Comparison of ENCODE assay signal across 10 mouse cellular contexts in genomic region chr8:79612965-79613364, GRCm38 (mm10). TPM values are rescaled to one million over a fixed set of nuclear protein-coding genes. Genes with fewer than 3 reads are reported as not detected.
DNase-seq lines count a peak whose midpoint lies in the region; ATAC-seq and TF ChIP-seq lines count a peak whose summit lies in the region.
"Had no signal": no experiment of that assay in that cellular context is flagged by ENCODE, and none has a peak within 500 bp of the region (broad histone marks: within the 10 kb centered on the region; RNA-seq: fewer than 3 reads in every experiment).

No protein-coding gene starts in this region.

- H3K4me1 ChIP-seq in heart, embryonic 14.5 days (ENCODE audit: control insufficient read depth in 2 of 2, insufficient read depth in 2 of 2, low read length in 2 of 2), result peaks cover 10 to 28% of the 10 kb centered on the region in 2 experiments
- no peaks in the 10 kb centered on the region for H3K4me1 ChIP-seq in hindbrain, postnatal 0 days (ENCODE audit: insufficient read depth, low read length)

- H3K27me3 ChIP-seq in heart, embryonic 14.5 days (ENCODE audit: control insufficient read depth, insufficient read depth, low read length), result no peaks in the 10 kb centered on the region
- no peaks in the 10 kb centered on the region for H3K27me3 ChIP-seq in hindbrain, postnatal 0 days (ENCODE audit: insufficient read depth, low read length)

- no peak overlapping the region for H3K4me3 ChIP-seq in heart, embryonic 14.5 days (ENCODE audit: control insufficient read depth in 1 of 2, insufficient read depth in 1 of 2, low read depth in 1 of 2, low read length in 2 of 2)
- no peak overlapping the region for H3K4me3 ChIP-seq in hindbrain, postnatal 0 days (ENCODE audit: low read length)

- H3K27ac ChIP-seq in heart, embryonic 14.5 days (replicated peaks in 1 of 2; ENCODE audit: control insufficient read depth in 1 of 2, insufficient read depth in 1 of 2, low read depth in 2 of 2, low read length in 2 of 2), result peak overlapping the region; percentile 84 to 89
- H3K27ac ChIP-seq in hindbrain, postnatal 0 days, result no peak overlapping the region

- no peak overlapping the region; the same call in 1 of the 2 replicates for H3K9ac ChIP-seq in heart, embryonic 14.5 days (ENCODE audit: low read length)
- no peak overlapping the region for H3K9ac ChIP-seq in hindbrain, postnatal 0 days (replicated peaks; ENCODE audit: low read length)

- peak overlapping the region; percentile 15; the same call in 1 of the 2 replicates for H3K4me2 ChIP-seq in heart, embryonic 14.5 days (ENCODE audit: low read length)
- no peak overlapping the region for H3K4me2 ChIP-seq in hindbrain, postnatal 0 days (ENCODE audit: low read depth, low read length)

- no peaks in the 10 kb centered on the region for H3K36me3 ChIP-seq in heart, embryonic 14.5 days (ENCODE audit: control insufficient read depth, insufficient read depth, low read length)
- no peaks in the 10 kb centered on the region for H3K36me3 ChIP-seq in hindbrain, postnatal 0 days (ENCODE audit: insufficient read depth, low read length)

- no peaks in the 10 kb centered on the region for H3K9me3 ChIP-seq in heart, embryonic 14.5 days (ENCODE audit: control insufficient read depth, low read length)
- no peaks in the 10 kb centered on the region for H3K9me3 ChIP-seq in hindbrain, postnatal 0 days (ENCODE audit: low read length)

- ATAC-seq in heart, embryonic 14.5 days (ENCODE audit: insufficient number of reproducible peaks, insufficient read depth, low FRiP score, low read depth), result peak; percentile 75
- ATAC-seq in megakaryocyte-erythroid progenitor cell, adult 5-6 weeks (replicated peaks; ENCODE audit: low FRiP score, low TSS enrichment, poor library complexity, severe bottlenecking), result peak; percentile 70
- ATAC-seq in hindbrain, postnatal 0 days, result no peak; the same call in 1 of the 2 replicates
- ATAC-seq: hindbrain, embryonic 16.5 days had no signal

- no peak for TF ChIP-seq CTCF in hindbrain, postnatal 0 days (IDR thresholded peaks at IDR 0.05; ENCODE audit: low read depth)

- peak; percentile 83 for DNase-seq in heart, adult 11 months
- DNase-seq in heart, adult 8-10 months (ENCODE audit: low spot score), result no peak
- DNase-seq in A20 (ENCODE audit: low read depth, low spot score), result peak; percentile 23
- no peak for DNase-seq in hindbrain, postnatal 0 days (ENCODE audit: low spot score)
- no peak for DNase-seq in right cerebral cortex, postnatal 14 days
- DNase-seq in embryo, embryonic 11 days, result no peak
- DNase-seq: adrenal gland, postnatal 14 days had no signal

- WGBS in heart, embryonic 14.5 days, result 3% methylated on average over 5 of the region's 5 CpGs
- WGBS in hindbrain, postnatal 0 days, result 28% methylated on average over 5 of the region's 5 CpGs

RNA-seq across cellular contexts. Expression of gene Otud4, which starts 26.5 kb away (rescaled TPM):
- 10 to 100 TPM; 44.8 to 53.7 (median 46.0) TPM for total RNA-seq in heart, adult 8-10 months (2022)
- 27.4 and 28.1 TPM in 2 replicates for polyA plus RNA-seq in heart, embryonic 14.5 days (2014; fragmentation: Nextera tagmentation; extraction: Ambion mirVana)
- 75.5 and 87.6 TPM in 2 replicates for total RNA-seq in megakaryocyte-erythroid progenitor cell, adult 5-6 weeks (2014; fragmentation: Nextera tagmentation)
- total RNA-seq in megakaryocyte-erythroid progenitor cell, adult 5-6 weeks (2017), result 82.2 and 82.8 TPM in 2 replicates
- total RNA-seq in hindbrain, postnatal 0 days (2014; rRNA removed), result 24.2 and 26.0 TPM in 2 replicates
- 6.1 TPM in 2 replicates for polyA plus RNA-seq in hindbrain, postnatal 0 days (2015; fragmentation: Nextera tagmentation; extraction: Ambion mirVana)

Comparison
In these comparisons a context has a peak if more than half of its experiments do, and no peak if none do; other contexts are left out.
1. DNase-seq: peak in heart, adult 11 months (single experiment) and A20 (single experiment); none in heart, adult 8-10 months (single experiment), hindbrain, postnatal 0 days (single experiment), right cerebral cortex, postnatal 14 days (single experiment) and embryo, embryonic 11 days (single experiment).